Mouse (Mus musculus): ENCODE measurements around the gene Zfp217. TPM values are rescaled to one million over a fixed set of nuclear protein-coding genes. Genes with fewer than 3 reads are reported as not detected.

Zfp217 gene
- total RNA-seq, 2 experiments from 2014 or later = 2.6 to 2.7 TPM

DNA sequence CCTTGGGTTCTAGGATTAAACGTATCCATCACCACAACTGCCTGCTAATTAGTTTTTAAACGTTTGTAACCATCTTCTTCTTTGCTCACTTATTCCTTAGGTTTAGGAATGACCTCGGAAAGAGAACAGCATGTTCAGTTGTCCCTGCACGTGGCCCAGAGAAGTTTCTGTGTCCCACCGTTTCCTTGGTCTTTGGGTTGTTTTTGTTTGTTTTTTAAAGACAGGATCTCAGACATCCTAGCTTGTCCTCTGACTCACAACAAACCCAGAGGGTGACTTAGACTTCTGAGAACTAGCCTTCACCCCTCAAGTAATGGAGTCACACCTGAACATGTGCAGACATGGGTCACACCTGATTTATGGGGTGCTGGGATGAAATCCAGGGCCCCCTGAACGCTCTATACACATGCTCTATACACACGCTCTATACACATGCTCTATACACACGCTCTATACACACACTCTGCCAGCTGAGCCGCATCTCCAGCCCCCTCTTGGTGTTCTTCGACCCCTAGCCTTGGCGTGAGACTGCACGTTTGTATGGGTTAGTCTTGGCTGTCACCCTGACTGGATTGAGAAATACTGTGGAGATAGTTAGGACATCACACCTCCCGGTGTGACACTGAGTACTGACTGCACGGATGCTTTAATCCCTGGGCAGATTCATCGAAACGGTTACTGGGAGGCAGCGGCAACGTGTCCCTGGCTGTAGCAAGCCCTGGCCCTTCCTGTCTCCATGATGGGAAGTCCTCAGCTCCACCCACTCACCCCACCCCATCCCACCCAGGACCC is 16.0 kb upstream of the Zfp217 start:
- no peak for DNase-seq (ENCODE audit: low spot score in 2 of 2)
- intact Hi-C loops (cut with DNase I) = no loop called here

DNA sequence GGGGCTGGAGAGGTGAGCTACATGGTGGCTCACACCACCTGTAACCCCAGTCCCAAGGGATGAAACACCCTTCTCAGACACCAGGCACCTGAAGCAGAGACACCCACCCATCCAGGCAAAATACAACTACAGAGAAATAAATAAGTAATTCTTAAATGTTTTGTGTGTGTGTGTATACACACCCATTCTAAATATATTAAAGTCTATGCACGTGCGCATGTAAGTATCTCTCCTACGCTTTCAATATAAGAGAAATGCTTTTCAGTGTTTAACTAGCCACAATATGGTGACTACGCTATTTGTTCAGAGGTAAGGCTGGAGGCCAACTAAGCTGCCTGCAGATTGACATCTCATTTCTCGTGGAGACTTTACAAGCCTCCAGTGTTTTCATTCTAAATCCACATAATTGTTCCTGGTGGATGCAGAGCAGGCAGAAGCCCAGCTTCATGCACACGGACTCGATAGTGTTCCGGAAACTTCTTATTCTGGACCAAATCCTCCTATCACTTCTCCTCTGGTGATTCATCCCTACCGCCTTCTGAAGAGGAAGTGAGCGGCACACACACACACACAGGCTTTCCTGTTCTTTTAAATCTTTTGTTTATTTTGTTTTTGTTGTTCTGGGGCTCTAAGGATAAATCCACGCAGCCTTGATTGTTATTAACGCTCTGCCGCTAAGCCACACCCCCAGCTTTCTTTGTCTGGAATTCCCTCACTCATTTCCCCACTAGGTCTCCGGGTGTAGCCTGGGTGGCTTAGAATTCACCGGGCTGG is 12.1 kb upstream of the Zfp217 start:
- intact Hi-C loops (cut with DNase I) = no loop called here
- no peak for DNase-seq (ENCODE audit: low spot score in 2 of 2)

GRCm38 (mm10) chr2:170158987-170159386 is 11.1 kb upstream of the Zfp217 start:
- no peak for DNase-seq (ENCODE audit: low spot score in 2 of 2)
- intact Hi-C loops (cut with DNase I) = no loop called here

- no peak for DNase-seq (ENCODE audit: low spot score in 2 of 2)
- intact Hi-C loops (cut with DNase I) = no loop called here
Measured at GRCm38 (mm10) chr2:170158251-170158650, 10.3 kb upstream of the Zfp217 start.

DNA sequence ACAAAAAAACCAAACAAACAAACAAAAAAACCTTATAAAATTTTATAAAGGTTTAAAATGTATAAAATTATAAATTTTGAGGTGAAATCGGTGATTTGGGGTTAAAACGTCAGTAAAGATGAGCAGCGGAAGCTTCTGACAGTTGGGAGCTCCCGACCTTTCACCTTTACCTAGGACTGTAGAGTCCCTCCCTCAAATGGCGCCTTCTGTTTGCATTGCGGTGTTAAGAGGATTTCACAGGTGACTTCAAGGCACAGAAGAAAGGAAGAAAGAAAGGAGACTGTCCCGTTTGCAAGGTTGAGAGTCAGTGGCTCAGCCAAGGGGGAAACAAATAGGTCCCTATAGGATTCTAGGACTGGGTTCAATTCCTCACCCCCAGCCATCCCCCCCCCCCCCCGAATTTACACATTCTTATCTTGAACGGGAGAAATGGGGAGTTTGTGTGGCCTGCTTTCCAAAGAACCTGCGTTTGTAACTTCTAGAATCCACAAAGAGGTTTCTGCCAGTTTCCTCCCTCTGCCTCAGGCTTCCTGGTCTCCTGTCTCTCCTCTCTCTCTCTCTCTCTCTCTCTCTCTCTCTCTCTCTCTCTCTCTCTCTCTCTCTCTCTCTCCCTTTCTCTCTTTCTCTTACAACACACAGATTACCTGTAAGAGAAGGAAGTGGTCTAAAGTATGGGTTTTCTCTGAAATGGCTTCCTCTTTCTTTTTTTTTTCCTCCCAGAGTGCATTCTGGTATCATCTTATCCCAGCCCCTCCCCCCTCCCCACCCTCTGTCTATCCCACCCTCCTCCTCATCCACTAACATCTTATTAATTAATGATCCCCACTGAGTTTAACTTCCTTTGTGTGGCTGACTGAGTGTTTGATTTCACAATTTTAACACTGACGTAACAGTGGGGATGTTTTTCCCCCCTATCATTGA is 9.6 kb upstream of the Zfp217 start:
- intact Hi-C loops (cut with DNase I) = no loop called here
- no peak for DNase-seq (ENCODE audit: low spot score in 2 of 2)

DNA sequence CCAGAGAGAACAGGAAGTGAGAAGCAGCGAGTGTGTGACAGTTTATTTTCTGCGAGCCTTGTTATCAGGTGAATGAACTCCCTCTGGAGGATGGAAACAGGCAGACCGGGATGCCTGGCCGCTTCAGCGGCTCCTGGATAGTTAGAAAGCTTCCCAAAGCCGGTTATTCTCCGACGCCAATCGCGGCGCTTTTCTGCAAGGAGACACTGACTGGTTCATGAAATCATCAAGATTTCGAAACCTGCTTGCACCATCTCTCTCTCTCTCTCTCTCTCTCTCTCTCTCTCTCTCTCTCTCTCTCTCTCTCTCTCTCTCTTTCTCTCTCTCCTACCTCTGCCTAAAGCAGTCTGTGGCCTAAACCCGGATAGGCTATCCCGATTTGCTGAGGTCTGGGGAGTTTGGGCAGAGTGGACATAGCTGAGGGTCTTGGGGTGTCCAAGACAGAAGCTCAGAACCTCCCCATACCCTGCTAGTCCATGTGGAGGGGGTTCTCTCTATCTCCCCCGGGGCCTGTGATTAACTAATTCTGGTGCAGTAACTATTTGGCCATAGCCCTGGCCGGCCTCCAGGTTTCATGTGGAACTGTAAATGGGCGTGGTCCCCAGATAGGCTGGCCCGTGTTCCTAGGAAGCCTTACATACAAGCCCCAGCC is 7.3 kb upstream of the Zfp217 start:
- intact Hi-C loops (cut with DNase I) = no loop called here
- peak; percentile 10 to 21 for DNase-seq (ENCODE audit: low spot score in 2 of 2)

- DNase-seq (ENCODE audit: low spot score in 2 of 2) = no peak
- intact Hi-C loops (cut with DNase I) = no loop called here
Measured at GRCm38 (mm10) chr2:170154738-170155088, 6.8 kb upstream of the Zfp217 start.

DNA sequence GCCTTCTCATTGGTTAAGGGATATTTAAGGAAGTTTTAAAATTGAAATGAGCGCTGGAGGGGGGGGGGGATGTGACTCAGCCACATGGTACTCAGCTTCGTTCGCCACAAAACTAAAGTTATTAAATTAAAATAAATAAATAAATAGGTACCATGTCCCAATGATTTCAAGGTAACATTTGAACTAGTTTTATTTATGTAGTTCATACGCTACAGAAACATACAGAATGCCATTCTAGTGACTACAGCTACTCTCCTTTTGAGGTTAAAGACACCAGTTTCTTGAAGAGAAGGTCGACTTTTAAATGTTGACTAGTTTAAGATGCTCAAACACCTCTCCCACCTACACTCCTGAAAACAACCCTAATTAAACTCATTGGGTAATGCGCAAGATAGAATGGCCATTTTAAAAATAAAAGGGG is 6.4 kb upstream of the Zfp217 start:
- no peak for DNase-seq (ENCODE audit: low spot score in 2 of 2)
- intact Hi-C loops (cut with DNase I) = no loop called here

GRCm38 (mm10) chr2:170153421-170154271 is 5.7 kb upstream of the Zfp217 start:
- peak in 1 of 2 experiments; percentile 13 for DNase-seq (ENCODE audit: low spot score in 2 of 2)
- intact Hi-C loops (cut with DNase I) = no loop called here

- no peak for DNase-seq (ENCODE audit: low spot score in 2 of 2)
- intact Hi-C loops (cut with DNase I) = no loop called here
Measured at GRCm38 (mm10) chr2:170152856-170153255, 5.0 kb upstream of the Zfp217 start.

DNA sequence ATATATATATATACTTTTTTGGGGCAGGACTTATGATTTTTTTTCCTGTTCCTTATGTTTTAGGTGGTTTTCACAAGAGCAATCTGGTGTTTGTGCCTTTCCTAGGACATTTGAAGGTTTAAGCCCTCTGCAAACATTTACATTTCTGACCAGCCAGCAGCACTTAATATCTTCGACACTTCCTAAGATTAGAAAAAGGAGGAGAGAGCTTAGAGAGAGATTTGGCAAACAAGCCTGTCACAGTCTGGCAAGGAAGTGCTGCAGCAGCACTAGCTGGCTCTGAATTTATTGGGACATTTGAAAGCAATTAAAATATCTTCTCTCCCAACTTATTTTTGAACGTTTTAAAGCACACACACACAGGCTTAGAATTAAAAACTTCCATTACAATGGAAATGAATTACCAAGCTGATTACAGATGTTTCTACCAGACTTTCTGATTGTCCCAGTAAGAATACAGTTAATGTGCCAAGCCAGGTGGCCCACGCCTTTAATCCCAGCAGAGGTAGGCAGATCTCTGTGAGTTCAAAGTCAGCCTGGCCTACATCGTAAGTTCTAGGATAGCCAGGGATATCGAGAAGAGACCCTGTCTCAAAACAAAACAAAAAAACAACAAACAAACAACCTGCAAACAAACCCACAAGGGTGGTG is 4.3 kb upstream of the Zfp217 start:
- intact Hi-C loops (cut with DNase I) = no loop called here
- no peak for DNase-seq (ENCODE audit: low spot score in 2 of 2)

- intact Hi-C loops (cut with DNase I) = no loop called here
- no peak for DNase-seq (ENCODE audit: low spot score in 2 of 2)
Measured at GRCm38 (mm10) chr2:170151470-170151869, 3.6 kb upstream of the Zfp217 start.

- intact Hi-C loops (cut with DNase I) = no loop called here
- DNase-seq (ENCODE audit: low spot score in 2 of 2) = no peak
Measured at GRCm38 (mm10) chr2:170148828-170149227, 925 bp upstream of the Zfp217 start.

DNA sequence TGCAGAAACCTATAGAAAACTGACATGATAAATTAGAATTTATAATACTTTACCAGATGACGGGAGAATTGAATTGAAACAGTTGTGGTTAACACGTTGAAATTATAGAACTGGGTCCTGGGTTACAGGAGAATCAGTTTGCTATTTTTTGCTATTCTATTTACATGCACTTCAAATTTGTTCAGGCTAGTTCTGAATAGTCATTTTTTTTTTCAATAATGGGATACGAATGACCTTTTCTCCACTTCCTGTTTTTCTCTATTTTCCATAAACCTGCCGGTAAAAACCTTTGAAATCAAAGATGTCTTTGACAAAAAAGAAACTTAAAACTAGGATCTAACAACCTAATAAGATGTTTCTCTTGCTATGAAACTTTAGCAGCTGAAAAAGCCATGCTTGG is 733 bp downstream of the Zfp217 start:
- intact Hi-C loops (cut with DNase I) = no loop called here
- DNase-seq (ENCODE audit: low spot score in 2 of 2) = no peak

DNA sequence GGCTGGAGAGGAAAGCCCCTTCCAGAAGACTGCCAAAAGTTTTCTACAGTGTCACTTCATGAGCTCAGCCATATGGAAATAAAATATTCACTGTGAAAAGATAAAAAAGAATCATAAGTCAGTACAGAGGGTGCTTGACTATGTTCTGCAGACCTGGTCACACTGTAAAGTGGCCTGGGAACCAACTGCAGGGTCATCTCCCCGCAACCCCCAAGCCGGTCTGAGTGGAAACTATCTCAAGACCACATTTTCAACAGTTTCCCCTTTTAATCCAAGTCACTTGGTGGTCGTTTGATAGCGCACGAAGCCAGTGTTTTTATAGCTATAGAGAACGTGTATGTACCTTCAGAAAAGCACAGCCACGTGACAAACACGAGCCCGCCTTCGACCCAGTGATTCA is 3.6 kb downstream of the Zfp217 start:
- intact Hi-C loops (cut with DNase I) = no loop called here
- no peak for DNase-seq (ENCODE audit: low spot score in 2 of 2)

GRCm38 (mm10) chr2:170143861-170144260 is 4.0 kb downstream of the Zfp217 start:
- no peak for DNase-seq (ENCODE audit: low spot score in 2 of 2)
- intact Hi-C loops (cut with DNase I) = no loop called here

- no peak for DNase-seq (ENCODE audit: low spot score in 2 of 2)
- intact Hi-C loops (cut with DNase I) = no loop called here
Measured at GRCm38 (mm10) chr2:170142542-170142941, 5.4 kb downstream of the Zfp217 start.

DNA sequence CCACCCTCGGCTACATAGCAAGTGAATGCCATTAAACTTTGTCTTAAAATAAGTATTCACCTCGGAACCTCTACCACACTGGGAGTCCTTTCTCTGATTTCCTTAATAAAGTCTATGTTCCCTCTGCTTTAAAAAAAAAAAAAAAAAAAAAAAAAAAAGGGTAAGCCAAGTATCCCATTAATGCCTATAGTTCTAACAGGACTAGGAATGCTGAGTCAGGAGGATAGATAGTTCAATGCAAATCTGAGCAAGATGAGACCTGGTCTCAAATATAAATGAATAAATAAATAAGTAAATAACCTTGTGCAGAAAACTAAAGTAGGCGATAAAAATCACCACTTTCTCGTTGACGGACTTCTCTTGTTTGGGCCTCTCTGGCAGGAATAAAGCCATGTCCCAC is 6.4 kb downstream of the Zfp217 start:
- no peak for DNase-seq (ENCODE audit: low spot score in 2 of 2)
- intact Hi-C loops (cut with DNase I) = no loop called here

Data from left cerebral cortex, postnatal 36 days (tissue).